Mouse (Mus musculus) spleen, adult 2 months (tissue): ENCODE measurements at regions not wholly inside any gene's neighbourhood (a gene's known extent, or its start where the extent isn't known, plus 50 kb on each side); places are given as distances from the start of the nearest gene placed in this dataset.

Experiments
- CTCF ChIP-seq: fragments of 200-500 bp; IDR thresholded peaks from 2 replicates; pipeline ENCODE4 v1.5.1; 2011; ENCODE audit warnings: mild to moderate bottlenecking, inconsistent platforms; ENCODE audit not compliant: insufficient read depth, insufficient read length, insufficient replicate concordance; ENCODE audit errors: extremely low read depth
- POLR2A ChIP-seq: fragments of 200-500 bp; IDR thresholded peaks from 2 replicates; pipeline ENCODE4 v1.6.1; 2011; ENCODE audit warnings: low read depth, low read length, inconsistent platforms

DNA sequence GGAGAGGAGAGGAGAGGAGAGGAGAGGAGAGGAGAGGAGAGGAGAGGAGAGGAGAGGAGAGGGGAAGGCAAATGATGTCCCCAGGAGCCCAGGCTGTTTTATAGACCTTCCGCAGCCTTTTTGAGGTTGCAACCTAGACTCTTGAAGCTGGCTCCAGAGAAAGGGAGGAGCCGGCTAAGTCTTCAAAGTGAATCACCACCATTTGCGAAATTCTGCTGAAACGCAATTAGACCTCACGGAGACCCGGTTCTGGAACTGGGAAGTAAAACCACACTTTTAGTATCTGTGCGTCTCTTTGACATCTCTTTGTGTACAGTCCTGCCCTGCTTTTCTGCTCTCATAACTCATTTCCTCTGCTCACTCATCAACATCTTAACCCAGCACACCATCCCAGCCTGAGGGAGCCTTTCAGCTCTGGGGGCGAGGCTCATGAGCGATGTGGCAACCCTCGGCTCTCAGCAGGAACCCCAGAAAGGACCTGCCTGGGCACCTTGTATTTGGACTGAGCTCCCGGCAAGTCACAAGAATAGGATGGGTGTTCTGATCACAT lies 196.6 kb upstream of the Jarid2 start:
- no peak for TF ChIP-seq CTCF
- TF ChIP-seq POLR2A = no peak
